Mouse (Mus musculus) heart, adult 9 months (tissue): ENCODE data around the gene Dnah11.
"Not testable (repeated sequence)": the region's sequence is repeated elsewhere in the genome, so short reads cannot be mapped to it uniquely, and the experiment has no call there.

Source experiments
- DNase-seq, 2 experiments: peaks; one replicate each; pipeline ENCODE4 v3.0.0; 2022; ENCODE audit warnings: low spot score in 2 of 2

The Dnah11 gene

GRCm38 (mm10) chr12:117989018-117989828, 209.6 kb downstream of the Dnah11 start:
- DNase-seq = no peak

- peak in 1 of 2 experiments; percentile 20 for DNase-seq
Observed at GRCm38 (mm10) chr12:117980315-117980714, 218.5 kb downstream of the Dnah11 start.

GRCm38 (mm10) chr12:117973712-117974111, 225.1 kb downstream of the Dnah11 start:
- no peak for DNase-seq

- no peak for DNase-seq
Observed at GRCm38 (mm10) chr12:117962698-117963097, 236.1 kb downstream of the Dnah11 start.

GRCm38 (mm10) chr12:117959213-117959612, 239.6 kb downstream of the Dnah11 start:
- no peak for DNase-seq

- no peak for DNase-seq
Observed at GRCm38 (mm10) chr12:117946823-117947704, 251.8 kb downstream of the Dnah11 start.

- DNase-seq = no peak
Observed at GRCm38 (mm10) chr12:117941947-117942346, 256.9 kb downstream of the Dnah11 start.

- DNase-seq = no peak
Observed at GRCm38 (mm10) chr12:117938214-117938613, 260.6 kb downstream of the Dnah11 start.

- no peak for DNase-seq
Observed at GRCm38 (mm10) chr12:117932026-117932425, 266.8 kb downstream of the Dnah11 start.

- no peak for DNase-seq
Observed at GRCm38 (mm10) chr12:117929768-117930167, 269.1 kb downstream of the Dnah11 start.

- DNase-seq = no peak
Observed at GRCm38 (mm10) chr12:117915826-117916588, 282.8 kb downstream of the Dnah11 start.

GRCm38 (mm10) chr12:117914613-117915245, 284.1 kb downstream of the Dnah11 start:
- no peak for DNase-seq

GRCm38 (mm10) chr12:117911396-117911795, 287.4 kb downstream of the Dnah11 start:
- no peak for DNase-seq

- not testable (repeated sequence) for DNase-seq
Observed at GRCm38 (mm10) chr12:117905232-117905840, 293.5 kb downstream of the Dnah11 start.

GRCm38 (mm10) chr12:117903671-117904070, 295.2 kb downstream of the Dnah11 start:
- no peak for DNase-seq

- DNase-seq = not testable (repeated sequence)
Observed at GRCm38 (mm10) chr12:117901352-117901751, 297.5 kb downstream of the Dnah11 start.

GRCm38 (mm10) chr12:117900798-117901197, 298.0 kb downstream of the Dnah11 start:
- not testable (repeated sequence) for DNase-seq

GRCm38 (mm10) chr12:117887422-117887821, 311.4 kb downstream of the Dnah11 start:
- no peak for DNase-seq

GRCm38 (mm10) chr12:117884627-117885026, 314.2 kb downstream of the Dnah11 start:
- no peak for DNase-seq

- no peak for DNase-seq
Observed at GRCm38 (mm10) chr12:117878341-117878740, 320.5 kb downstream of the Dnah11 start.

GRCm38 (mm10) chr12:117872265-117872664, 326.6 kb downstream of the Dnah11 start:
- no peak for DNase-seq
